Mouse (Mus musculus) bone marrow, adult 2 months (tissue): Measurements from ENCODE around the gene 1700030J22Rik.

Experiments used
- CTCF ChIP-seq: fragments of 200-500 bp; IDR thresholded peaks from 2 replicates; pipeline ENCODE4 v1.5.1; 2011; ENCODE audit warnings: low read length, control low read depth; ENCODE audit not compliant: control insufficient read depth, insufficient read depth
- POLR2A ChIP-seq: fragments of 200-500 bp; IDR thresholded peaks from 2 replicates; pipeline ENCODE4 v1.6.1; 2011; ENCODE audit warnings: low read depth, mild to moderate bottlenecking, control low read depth, low read length, borderline replicate concordance; ENCODE audit not compliant: control insufficient read depth

- no peak for TF ChIP-seq CTCF
- TF ChIP-seq POLR2A, result no peak
These were observed 31.9 kb downstream of the 1700030J22Rik start for GRCm38 (mm10) chr8:116946851-116947250.
